Mouse (Mus musculus): ENCODE measurements around the gene Supt4a.

DNA sequence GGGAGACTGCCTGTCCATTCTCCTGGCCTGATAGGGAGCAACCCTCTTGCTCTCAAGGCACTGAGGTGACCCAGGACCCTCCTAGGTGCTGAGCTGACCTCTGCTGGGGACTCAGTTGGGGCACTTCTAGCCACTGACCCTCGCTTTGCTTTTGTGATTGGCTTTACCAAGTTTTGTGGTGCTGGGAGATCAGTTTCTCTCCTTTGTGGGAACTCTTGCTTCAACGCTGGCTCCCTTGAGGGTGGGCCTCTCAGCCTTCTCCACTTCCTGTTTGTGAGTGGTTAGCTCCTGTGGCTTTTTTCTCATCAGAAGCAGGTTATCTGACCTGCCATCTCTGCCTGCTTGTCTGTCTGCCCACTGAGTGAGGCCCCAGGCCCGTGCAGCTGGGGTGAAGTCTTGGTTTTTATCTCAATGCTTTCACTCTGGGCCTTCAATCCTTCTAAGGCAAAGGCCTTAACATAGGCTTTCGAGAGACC, 14.2 kb downstream of the Supt4a start:
- TF ChIP-seq MAX (IDR thresholded peaks at IDR 0.05) (no peak), CTCF (IDR thresholded peaks at IDR 0.05; ENCODE audit: control insufficient read depth, insufficient read depth, insufficient read length) (no peak), USF1 (IDR thresholded peaks at IDR 0.05; ENCODE audit: low read depth) (no peak)
